Mouse (Mus musculus): Measurements from ENCODE around the gene Arhgef7.

Gene Arhgef7

GRCm38 (mm10) chr8:11797729-11798479, 70.4 kb downstream of the Arhgef7 start:
- no peak for DNase-seq (ENCODE audit: low read depth)

GRCm38 (mm10) chr8:11798480-11798867, 71.0 kb downstream of the Arhgef7 start:
- no peak for DNase-seq (ENCODE audit: low read depth)

GRCm38 (mm10) chr8:11799098-11799497, 71.6 kb downstream of the Arhgef7 start:
- DNase-seq (ENCODE audit: low read depth): no peak

GRCm38 (mm10) chr8:11800481-11800880, 73.0 kb downstream of the Arhgef7 start:
- no peak for DNase-seq (ENCODE audit: low read depth)

GRCm38 (mm10) chr8:11801571-11801970, 74.0 kb downstream of the Arhgef7 start:
- DNase-seq (ENCODE audit: low read depth): no peak

- DNase-seq (ENCODE audit: low read depth): no peak
Observed at GRCm38 (mm10) chr8:11804914-11805313, 77.4 kb downstream of the Arhgef7 start.

- DNase-seq (ENCODE audit: low read depth): no peak
Observed at GRCm38 (mm10) chr8:11806252-11806651, 78.7 kb downstream of the Arhgef7 start.

GRCm38 (mm10) chr8:11807361-11807760, 79.8 kb downstream of the Arhgef7 start:
- DNase-seq (ENCODE audit: low read depth): no peak

- DNase-seq (ENCODE audit: low read depth): no peak
Observed at GRCm38 (mm10) chr8:11808047-11808446, 80.5 kb downstream of the Arhgef7 start.

GRCm38 (mm10) chr8:11810426-11810825, 82.9 kb downstream of the Arhgef7 start:
- DNase-seq (ENCODE audit: low read depth): no peak

- DNase-seq (ENCODE audit: low read depth): no peak
Observed at GRCm38 (mm10) chr8:11813801-11814200, 86.3 kb downstream of the Arhgef7 start.

- DNase-seq (ENCODE audit: low read depth): no peak
Observed at GRCm38 (mm10) chr8:11815206-11815605, 87.7 kb downstream of the Arhgef7 start.

GRCm38 (mm10) chr8:11820136-11820535, 92.6 kb downstream of the Arhgef7 start:
- DNase-seq (ENCODE audit: low read depth): no peak

GRCm38 (mm10) chr8:11820568-11820967, 93.0 kb downstream of the Arhgef7 start:
- DNase-seq (ENCODE audit: low read depth): no peak

GRCm38 (mm10) chr8:11821451-11822206, 94.1 kb downstream of the Arhgef7 start:
- no peak for DNase-seq (ENCODE audit: low read depth)

- DNase-seq (ENCODE audit: low read depth): no peak
Observed at GRCm38 (mm10) chr8:11822550-11823060, 95.1 kb downstream of the Arhgef7 start.

GRCm38 (mm10) chr8:11825756-11826155, 98.2 kb downstream of the Arhgef7 start:
- DNase-seq (ENCODE audit: low read depth): no peak

- no peak for DNase-seq (ENCODE audit: low read depth)
Observed at GRCm38 (mm10) chr8:11827312-11827711, 99.8 kb downstream of the Arhgef7 start.

- DNase-seq (ENCODE audit: low read depth): no peak
Observed at GRCm38 (mm10) chr8:11830214-11831046, 102.9 kb downstream of the Arhgef7 start.

- DNase-seq (ENCODE audit: low read depth): no peak
Observed at GRCm38 (mm10) chr8:11831174-11831573, 103.7 kb downstream of the Arhgef7 start.

- no peak for DNase-seq (ENCODE audit: low read depth)
Observed at GRCm38 (mm10) chr8:11831939-11832338, 104.4 kb downstream of the Arhgef7 start.

- no peak for DNase-seq (ENCODE audit: low read depth)
Observed at GRCm38 (mm10) chr8:11833157-11833556, 105.6 kb downstream of the Arhgef7 start.
